Mouse (Mus musculus) stomach, embryonic 14.5 days (tissue): ENCODE results near the gene Aldh1a7. TPM values are rescaled to one million over a fixed set of nuclear protein-coding genes. Genes with fewer than 3 reads are reported as not detected.

ENCODE experiments used
- ATAC-seq: fragments of 200-750 bp; cut with Nextera tagmentation; 2 replicates; pipeline ENCODE4 v1.8.0; 2017; ENCODE audit warnings: low read depth, moderate TSS enrichment; ENCODE audit not compliant: insufficient number of reproducible peaks, insufficient read depth, low FRiP score
- H3K27ac ChIP-seq: fragments of 300-500 bp; sonication (generic); 2 replicates; pipeline ENCODE4 v1.5.1; 2014; ENCODE audit warnings: mild to moderate bottlenecking, low read length, moderate library complexity, mixed read lengths
- H3K27me3 ChIP-seq: fragments of 300-500 bp; sonication (generic); 2 replicates; pipeline ENCODE4 v1.6.1; 2014; ENCODE audit warnings: low read length, control low read depth, mixed read lengths; ENCODE audit not compliant: control insufficient read depth, insufficient read depth
- H3K36me3 ChIP-seq: fragments of 300-500 bp; sonication (generic); 2 replicates; pipeline ENCODE4 v1.6.1; 2014; ENCODE audit warnings: mild to moderate bottlenecking, control low read depth, low read length, moderate library complexity, mixed read lengths; ENCODE audit not compliant: control insufficient read depth, insufficient read depth
- H3K4me1 ChIP-seq: fragments of 300-500 bp; sonication (generic); 2 replicates; pipeline ENCODE4 v1.6.1; 2014; ENCODE audit warnings: low read length, control low read depth, mixed read lengths; ENCODE audit not compliant: control insufficient read depth, insufficient read depth
- H3K4me2 ChIP-seq: fragments of 300-500 bp; sonication (generic); replicated peaks from 2 replicates; pipeline ENCODE4 v1.6.1; 2014; ENCODE audit warnings: low read depth, low read length, control low read depth
- H3K4me3 ChIP-seq: fragments of 300-500 bp; sonication (generic); 2 replicates; pipeline ENCODE4 v1.5.1; 2014; ENCODE audit warnings: low read depth, low read length, control low read depth
- H3K9ac ChIP-seq: fragments of 300-500 bp; sonication (generic); replicated peaks from 2 replicates; pipeline ENCODE4 v1.6.1; 2014; ENCODE audit warnings: low read depth, mild to moderate bottlenecking, control low read depth, low read length, moderate library complexity, mixed read lengths
- H3K9me3 ChIP-seq: fragments of 300-500 bp; sonication (generic); 2 replicates; pipeline ENCODE4 v1.6.1; 2016; ENCODE audit warnings: low read depth, low read length, control low read depth; ENCODE audit not compliant: control insufficient read depth
- WGBS: fragments of 180-500 bp; shearing (Covaris S2); extraction: QIAGEN DNeasy Blood & Tissue Kit; methylation state at CpG from one replicate; pipeline ENCODE4 v1.1.7; 2014; 5-methylcytosine and 5-hydroxymethylcytosine counted together
- polyA plus RNA-seq: library from polyadenylated mRNA; unstranded; fragments of >200 nt; fragmentation: Nextera tagmentation; extraction: Ambion mirVana; gene quantifications from 2 replicates; pipeline ENCODE4 v1.2.1, GENCODE M21; 2014

The Aldh1a7 gene
- polyA plus RNA-seq = 44.3 and 49.7 TPM in 2 replicates

DNA sequence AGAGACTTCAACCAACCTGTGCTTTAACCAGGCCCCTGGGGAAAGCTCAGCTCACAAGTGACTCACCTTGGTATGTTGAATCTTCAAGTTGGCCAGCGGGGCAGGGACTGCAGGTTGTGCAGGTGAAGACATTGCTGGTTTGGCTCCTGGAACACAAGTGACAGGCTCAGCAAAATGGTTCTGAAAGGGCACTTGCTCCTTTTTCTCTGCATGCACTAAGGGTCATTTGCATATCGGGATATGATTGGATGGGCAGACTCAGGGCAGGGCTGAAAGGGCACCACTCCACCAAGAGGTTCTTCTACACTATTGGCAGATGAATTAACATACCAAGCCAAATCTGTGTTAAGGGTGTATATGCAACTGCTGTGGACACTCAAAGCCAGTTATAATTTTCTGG, at the start of gene Aldh1a7:
Gene Aldh1a7 (minus strand): TSS at position 182 of the 400 bp plus-strand sequence.
- H3K4me3 ChIP-seq = no peak within 1 kb of the TSS
- no peaks in the 10 kb centered on the region for H3K36me3 ChIP-seq
- H3K27me3 ChIP-seq = no peaks in the 10 kb centered on the region
- no peak within 1 kb of the TSS for H3K9ac ChIP-seq
- peak; percentile 70 for ATAC-seq
- H3K4me2 ChIP-seq = 0 out of 2 replicates have a peak within 1 kb of the TSS, but pooled peaks have one; percentile 4
- H3K27ac ChIP-seq = no peak within 1 kb of the TSS
- H3K4me1 ChIP-seq = no peaks in the 10 kb centered on the region
- 51% methylated on average over 2 of the region's 2 CpGs for WGBS
- no peaks in the 10 kb centered on the region for H3K9me3 ChIP-seq

DNA sequence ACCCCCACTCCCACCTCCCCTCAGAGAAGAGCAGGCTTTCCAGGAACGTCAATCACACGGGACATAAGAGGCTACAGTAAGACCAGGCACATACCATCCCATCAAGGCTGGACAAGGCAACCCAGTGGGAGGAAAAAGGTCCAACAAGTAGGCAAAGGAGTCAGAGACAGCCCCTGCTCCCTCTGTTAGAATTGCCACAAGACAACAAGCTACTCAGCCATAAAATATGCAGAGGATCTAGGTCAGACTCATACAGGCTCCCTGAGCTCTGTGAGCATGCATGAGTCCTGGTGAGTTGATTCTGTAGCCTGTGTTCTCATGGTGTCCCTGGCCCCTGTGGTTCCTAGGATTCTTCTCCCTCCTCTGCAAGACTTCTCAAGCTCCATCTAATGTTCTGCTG, 48.3 kb upstream of the Aldh1a7 start:
- no peak overlapping the region for H3K9ac ChIP-seq
- 72% methylated on average over 2 of the region's 2 CpGs for WGBS
- no peaks in the 10 kb centered on the region for H3K4me1 ChIP-seq
- H3K27me3 ChIP-seq = no peaks in the 10 kb centered on the region
- no peak overlapping the region for H3K27ac ChIP-seq
- no peaks in the 10 kb centered on the region for H3K36me3 ChIP-seq
- no peaks in the 10 kb centered on the region for H3K9me3 ChIP-seq
- ATAC-seq = no peak
- no peak overlapping the region for H3K4me3 ChIP-seq
- H3K4me2 ChIP-seq = no peak overlapping the region

DNA sequence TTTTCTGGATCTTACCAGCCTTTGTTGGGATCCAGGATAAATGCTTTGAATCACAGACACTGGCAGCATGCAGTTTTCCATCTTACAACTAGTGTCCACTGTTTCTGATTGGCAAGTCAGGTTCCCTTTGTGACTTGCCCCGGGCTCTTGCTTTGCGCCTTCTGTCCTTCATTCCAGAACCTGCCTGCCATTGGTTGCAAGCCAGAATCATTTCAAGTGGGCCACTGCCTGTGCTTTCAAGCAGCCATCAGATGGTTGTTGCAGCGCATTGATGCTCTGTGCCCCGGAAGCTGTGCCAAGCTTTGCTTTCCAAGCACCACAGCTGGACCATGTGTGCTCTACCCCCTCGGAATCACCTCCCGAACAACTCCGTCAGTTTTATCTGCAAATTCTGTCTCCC, 46.6 kb upstream of the Aldh1a7 start:
- Histone ChIP-seq H3K36me3 (no peaks in the 10 kb centered on the region), H3K4me2 (no peak overlapping the region), H3K9me3 (no peaks in the 10 kb centered on the region), H3K9ac (no peak overlapping the region), H3K4me3 (no peak overlapping the region), H3K27me3 (no peaks in the 10 kb centered on the region), H3K27ac (no peak overlapping the region), H3K4me1 (no peaks in the 10 kb centered on the region)
- ATAC-seq = no peak
- WGBS = 93% methylated on average over 7 of the region's 7 CpGs

DNA sequence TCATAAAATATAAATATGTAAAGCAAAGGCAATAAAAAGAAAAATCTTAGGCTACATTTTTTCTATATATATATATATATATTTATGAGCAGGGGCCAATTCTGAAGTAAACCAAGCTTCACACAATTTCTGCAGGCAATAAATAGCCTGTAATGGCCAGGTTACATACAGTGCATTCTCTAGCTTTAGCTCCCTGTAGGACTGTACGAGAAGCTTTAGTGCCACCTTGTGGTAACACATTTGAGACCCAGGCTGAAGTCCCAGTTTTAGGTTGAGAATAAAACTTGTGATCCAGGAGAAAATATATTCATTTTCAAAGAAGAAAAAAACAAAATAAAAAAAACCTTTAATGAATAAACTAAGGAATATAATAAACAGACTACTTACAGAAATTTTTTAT, 36.9 kb upstream of the Aldh1a7 start:
- no peaks in the 10 kb centered on the region for H3K4me1 ChIP-seq
- 12% methylated on average over 1 of the region's 1 CpGs for WGBS
- no peak overlapping the region for H3K9ac ChIP-seq
- H3K27me3 ChIP-seq = no peaks in the 10 kb centered on the region
- no peak overlapping the region for H3K4me3 ChIP-seq
- no peak overlapping the region for H3K27ac ChIP-seq
- H3K9me3 ChIP-seq = no peaks in the 10 kb centered on the region
- no peak for ATAC-seq
- no peaks in the 10 kb centered on the region for H3K36me3 ChIP-seq
- H3K4me2 ChIP-seq = no peak overlapping the region

DNA sequence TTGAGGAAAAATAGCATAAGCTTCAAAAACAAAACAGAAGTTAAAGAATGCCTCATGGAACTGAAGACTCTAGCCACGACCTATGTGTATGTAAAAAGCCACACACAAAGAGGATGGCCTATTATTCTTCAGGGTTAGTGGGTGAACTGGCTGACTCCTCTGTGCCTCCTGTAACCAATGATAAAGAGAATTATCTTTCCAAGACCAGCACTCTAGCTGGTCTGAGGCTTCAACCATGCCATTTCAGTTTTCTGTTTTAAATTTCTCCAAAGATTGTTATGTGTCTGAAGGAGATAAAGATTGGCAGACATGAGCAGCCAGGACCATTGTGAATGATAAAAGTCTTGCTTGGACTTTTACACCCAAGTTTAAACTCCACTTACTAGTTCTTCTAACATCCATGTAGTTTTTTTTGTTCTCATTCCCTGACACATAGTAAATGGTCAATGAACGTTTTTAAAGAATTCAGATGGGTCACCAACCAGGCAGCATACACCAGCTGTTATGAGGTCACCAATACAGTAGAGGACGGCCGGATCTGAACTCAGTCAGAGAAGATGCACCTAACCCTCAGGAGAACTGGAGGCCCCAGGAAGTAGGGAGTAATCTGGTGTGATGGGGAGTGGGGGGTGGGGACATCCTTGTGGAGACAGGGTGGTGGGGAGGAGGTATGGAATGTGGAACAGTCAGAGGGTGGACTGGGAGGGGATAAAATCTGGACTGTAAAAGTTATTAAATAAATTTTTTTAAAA, 34.5 kb upstream of the Aldh1a7 start:
- 63% methylated on average over 4 of the region's 4 CpGs for WGBS
- Histone ChIP-seq H3K4me3 (no peak overlapping the region), H3K4me2 (no peak overlapping the region), H3K4me1 (no peaks in the 10 kb centered on the region), H3K36me3 (no peaks in the 10 kb centered on the region), H3K9me3 (no peaks in the 10 kb centered on the region), H3K27ac (no peak overlapping the region), H3K9ac (no peak overlapping the region), H3K27me3 (no peaks in the 10 kb centered on the region)
- ATAC-seq = no peak

DNA sequence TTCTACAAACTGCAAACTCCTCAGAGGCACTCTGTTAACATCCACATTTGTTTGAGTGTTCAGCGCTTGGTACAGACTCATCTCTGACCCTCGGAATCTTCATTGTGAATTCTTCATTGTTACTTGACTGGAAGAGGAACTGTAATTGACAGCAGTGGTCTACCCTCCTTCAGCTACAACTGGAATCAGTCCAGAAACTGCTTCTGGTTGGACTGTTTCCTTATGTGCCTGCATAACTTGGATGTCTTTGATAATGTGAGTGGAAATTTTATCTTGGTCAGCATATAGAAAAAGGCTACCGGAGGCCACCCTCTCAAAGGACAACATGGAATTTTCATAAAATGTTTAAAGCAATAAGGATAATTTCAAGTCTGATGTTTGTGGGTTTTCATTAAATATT, 33.8 kb upstream of the Aldh1a7 start:
- no peaks in the 10 kb centered on the region for H3K36me3 ChIP-seq
- whole genome bisulfite sequencing = 49% methylated on average over 3 of the region's 3 CpGs
- H3K27me3 ChIP-seq = no peaks in the 10 kb centered on the region
- H3K4me1 ChIP-seq = no peaks in the 10 kb centered on the region
- ATAC-seq = no peak
- H3K27ac ChIP-seq = no peak overlapping the region
- no peak overlapping the region for H3K4me3 ChIP-seq
- H3K4me2 ChIP-seq = no peak overlapping the region
- no peaks in the 10 kb centered on the region for H3K9me3 ChIP-seq
- no peak overlapping the region for H3K9ac ChIP-seq

DNA sequence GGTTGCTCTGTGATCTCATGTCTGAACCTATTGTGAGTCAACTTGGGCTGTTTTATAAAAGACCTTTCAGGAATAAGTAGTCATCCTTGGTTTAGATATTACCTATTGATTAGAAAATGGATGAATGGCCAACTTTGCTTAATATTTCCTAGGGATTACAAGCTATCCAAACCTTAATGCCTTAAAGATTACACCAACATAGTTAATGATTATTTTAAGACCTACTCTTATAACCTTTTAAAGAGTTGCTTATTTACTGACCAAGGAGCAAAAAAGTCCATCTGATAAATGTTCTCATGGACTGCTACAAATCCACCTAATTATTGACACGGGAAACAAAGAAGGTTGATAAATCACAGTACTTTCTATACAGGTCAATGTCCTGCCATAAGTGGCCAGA, 17.3 kb upstream of the Aldh1a7 start:
- no peak overlapping the region for H3K4me3 ChIP-seq
- H3K9me3 ChIP-seq = no peaks in the 10 kb centered on the region
- H3K36me3 ChIP-seq = no peaks in the 10 kb centered on the region
- H3K27ac ChIP-seq = no peak overlapping the region
- no peaks in the 10 kb centered on the region for H3K27me3 ChIP-seq
- no peaks in the 10 kb centered on the region for H3K4me1 ChIP-seq
- no peak for ATAC-seq
- no peak overlapping the region for H3K9ac ChIP-seq
- WGBS = 66% methylated on average over 1 of the region's 1 CpGs
- no peak overlapping the region for H3K4me2 ChIP-seq

DNA sequence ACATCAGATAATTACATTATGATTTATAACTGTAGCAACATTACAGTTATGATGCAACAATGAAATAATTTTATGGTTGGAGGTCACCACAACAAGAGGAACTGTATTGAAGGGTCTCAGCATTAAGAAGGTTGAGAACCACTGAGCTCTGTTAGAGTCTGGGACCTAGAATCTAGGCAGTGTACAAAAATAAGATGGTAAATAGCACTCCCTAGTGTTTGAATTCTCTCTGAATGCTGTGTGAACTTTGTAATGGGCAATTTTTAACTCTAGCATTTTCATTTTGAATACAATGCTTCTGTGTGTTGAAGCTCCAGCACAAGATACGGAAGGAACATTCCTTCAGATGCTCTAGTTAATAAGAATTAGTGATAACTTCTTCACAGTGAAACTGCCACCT, 916 bp upstream of the Aldh1a7 start:
- no peaks in the 10 kb centered on the region for H3K4me1 ChIP-seq
- H3K4me3 ChIP-seq = no peak overlapping the region
- no peaks in the 10 kb centered on the region for H3K36me3 ChIP-seq
- ATAC-seq = no peak
- no peaks in the 10 kb centered on the region for H3K27me3 ChIP-seq
- H3K4me2 ChIP-seq = no peak overlapping the region
- WGBS = 76% methylated on average over 1 of the region's 1 CpGs
- H3K9me3 ChIP-seq = no peaks in the 10 kb centered on the region
- no peak overlapping the region for H3K27ac ChIP-seq
- no peak overlapping the region for H3K9ac ChIP-seq

DNA sequence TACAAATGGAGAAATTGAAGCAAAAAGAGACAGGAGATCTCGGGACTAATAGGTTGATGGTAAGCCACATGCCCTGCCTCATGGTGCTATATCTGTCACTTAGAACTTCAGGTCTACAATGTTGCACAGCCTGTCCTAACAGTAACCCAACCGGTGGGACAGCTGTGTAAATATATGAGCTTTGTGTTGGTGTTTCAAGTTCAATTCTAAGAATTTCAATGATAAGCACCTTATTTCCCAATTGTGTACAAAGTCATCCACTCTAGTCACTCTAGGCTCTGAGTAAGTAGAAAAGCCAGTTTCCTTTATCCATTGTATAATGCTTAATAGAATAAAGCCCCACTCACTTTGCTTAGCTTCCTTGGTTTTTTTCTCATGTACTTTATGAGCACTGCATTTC, 4.4 kb downstream of the Aldh1a7 start:
- no peak overlapping the region for H3K4me3 ChIP-seq
- H3K27ac ChIP-seq = no peak overlapping the region; the same call in 1 of the 2 replicates
- no peaks in the 10 kb centered on the region for H3K27me3 ChIP-seq
- no peaks in the 10 kb centered on the region for H3K9me3 ChIP-seq
- H3K9ac ChIP-seq = no peak overlapping the region
- ATAC-seq = peak; percentile 92
- H3K4me2 ChIP-seq = no peak overlapping the region
- no peaks in the 10 kb centered on the region for H3K36me3 ChIP-seq
- WGBS = 59% methylated on average over 2 of the region's 2 CpGs
- H3K4me1 ChIP-seq = no peaks in the 10 kb centered on the region
